Mouse (Mus musculus): ENCODE results near the gene Kptn.

Gene Kptn

GRCm38 (mm10) chr7:16120262-16120600 lies 536 bp downstream of the Kptn start:
- DNase-seq (ENCODE audit: low spot score in 2 of 2): no peak

- no peak for DNase-seq (ENCODE audit: low spot score in 2 of 2)
These were observed 6.1 kb downstream of the Kptn start for GRCm38 (mm10) chr7:16125829-16126228.

GRCm38 (mm10) chr7:16128344-16128743 lies 8.6 kb downstream of the Kptn start:
- DNase-seq (ENCODE audit: low spot score in 2 of 2): no peak

- DNase-seq (ENCODE audit: low spot score in 2 of 2): no peak
These were observed 9.2 kb downstream of the Kptn start for GRCm38 (mm10) chr7:16128899-16129298.

- peak; percentile 50 to 52 for DNase-seq (ENCODE audit: low spot score in 2 of 2)
These were observed 9.7 kb downstream of the Kptn start, which contains the start of gene Slc8a2 for GRCm38 (mm10) chr7:16129421-16129845. Slc8a2 (plus strand) TSS chr7:16129826.

GRCm38 (mm10) chr7:16129846-16130691 lies 10.4 kb downstream of the Kptn start:
- DNase-seq (ENCODE audit: low spot score in 2 of 2): no peak

GRCm38 (mm10) chr7:16130956-16131634 lies 11.4 kb downstream of the Kptn start:
- no peak for DNase-seq (ENCODE audit: low spot score in 2 of 2)

- no peak for DNase-seq (ENCODE audit: low spot score in 2 of 2)
These were observed 12.5 kb downstream of the Kptn start for GRCm38 (mm10) chr7:16132161-16132581.

- DNase-seq (ENCODE audit: low spot score in 2 of 2): no peak
These were observed 13.2 kb downstream of the Kptn start for GRCm38 (mm10) chr7:16132926-16133325.

GRCm38 (mm10) chr7:16133691-16134090 lies 14.0 kb downstream of the Kptn start:
- DNase-seq (ENCODE audit: low spot score in 2 of 2): no peak

GRCm38 (mm10) chr7:16134951-16135392 lies 15.3 kb downstream of the Kptn start:
- DNase-seq (ENCODE audit: low spot score in 2 of 2): no peak

GRCm38 (mm10) chr7:16146489-16147410 lies 27.1 kb downstream of the Kptn start:
- DNase-seq (ENCODE audit: low spot score in 2 of 2): no peak

- DNase-seq (ENCODE audit: low spot score in 2 of 2): no peak
These were observed 27.9 kb downstream of the Kptn start for GRCm38 (mm10) chr7:16147643-16148042.

- DNase-seq (ENCODE audit: low spot score in 2 of 2): no peak
These were observed 29.5 kb downstream of the Kptn start for GRCm38 (mm10) chr7:16149241-16149640.

GRCm38 (mm10) chr7:16150191-16151145 lies 30.8 kb downstream of the Kptn start:
- DNase-seq (ENCODE audit: low spot score in 2 of 2): no peak

- DNase-seq (ENCODE audit: low spot score in 2 of 2): peak in 1 of 2 experiments; percentile 26
These were observed 33.8 kb downstream of the Kptn start for GRCm38 (mm10) chr7:16153522-16153921.

GRCm38 (mm10) chr7:16155132-16155872 lies 35.6 kb downstream of the Kptn start:
- no peak for DNase-seq (ENCODE audit: low spot score in 2 of 2)

GRCm38 (mm10) chr7:16156105-16156714 lies 36.5 kb downstream of the Kptn start:
- no peak for DNase-seq (ENCODE audit: low spot score in 2 of 2)

GRCm38 (mm10) chr7:16158735-16159134 lies 39.0 kb downstream of the Kptn start:
- DNase-seq (ENCODE audit: low spot score in 2 of 2): no peak
